Mouse (Mus musculus) lung, postnatal 10 days (tissue): ENCODE results near the gene Dtd1.
A peak's percentile ranks its signal among the peaks of the same experiment; 100 is the strongest.

ENCODE experiments used
- DNase-seq: peaks from one replicate; pipeline ENCODE4 v3.0.0; 2021

The Dtd1 gene

DNA sequence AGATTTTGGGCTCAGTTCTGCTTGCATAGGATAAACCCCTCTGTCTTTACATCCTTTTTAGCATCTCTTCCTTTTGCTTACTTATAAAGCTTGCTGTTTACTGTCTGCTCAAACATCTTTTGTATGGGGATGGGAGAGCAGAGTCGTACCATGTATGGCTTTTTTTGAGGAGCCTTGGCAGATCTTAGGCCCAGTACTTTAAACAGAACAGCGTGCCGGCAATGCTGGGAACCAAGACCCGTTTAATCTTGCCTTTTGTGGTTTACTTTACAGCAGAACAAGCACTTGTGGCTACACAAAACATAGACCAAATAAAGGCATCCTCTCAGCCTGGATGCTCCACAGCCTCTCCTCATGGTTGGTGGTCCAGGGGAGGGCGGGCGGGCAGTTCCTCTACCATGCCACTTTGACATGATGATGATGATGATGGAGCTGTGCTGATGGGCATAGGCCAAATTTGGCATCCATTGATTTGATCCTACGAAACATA lies 170.8 kb downstream of the Dtd1 start:
- no peak for DNase-seq

DNA sequence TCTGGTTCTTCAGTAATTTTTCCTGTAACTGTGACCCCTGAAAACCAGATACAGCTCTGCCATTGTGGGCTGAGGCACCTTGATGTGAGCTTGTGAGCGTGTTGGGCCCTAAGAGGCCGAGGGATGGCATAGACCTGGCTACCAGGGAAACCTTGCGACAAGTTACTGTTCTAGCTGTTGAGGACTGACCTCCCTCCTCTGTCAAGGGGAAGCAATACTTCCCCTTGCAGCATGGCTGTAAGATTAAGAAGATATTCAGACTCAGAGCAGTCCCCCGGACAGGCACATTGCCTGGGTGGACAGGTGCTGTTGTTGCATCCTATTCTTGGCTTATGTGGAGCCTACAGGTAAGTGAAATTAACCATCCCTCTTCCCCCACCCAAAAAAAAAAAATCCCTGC lies 172.1 kb downstream of the Dtd1 start:
- DNase-seq: no peak

DNA sequence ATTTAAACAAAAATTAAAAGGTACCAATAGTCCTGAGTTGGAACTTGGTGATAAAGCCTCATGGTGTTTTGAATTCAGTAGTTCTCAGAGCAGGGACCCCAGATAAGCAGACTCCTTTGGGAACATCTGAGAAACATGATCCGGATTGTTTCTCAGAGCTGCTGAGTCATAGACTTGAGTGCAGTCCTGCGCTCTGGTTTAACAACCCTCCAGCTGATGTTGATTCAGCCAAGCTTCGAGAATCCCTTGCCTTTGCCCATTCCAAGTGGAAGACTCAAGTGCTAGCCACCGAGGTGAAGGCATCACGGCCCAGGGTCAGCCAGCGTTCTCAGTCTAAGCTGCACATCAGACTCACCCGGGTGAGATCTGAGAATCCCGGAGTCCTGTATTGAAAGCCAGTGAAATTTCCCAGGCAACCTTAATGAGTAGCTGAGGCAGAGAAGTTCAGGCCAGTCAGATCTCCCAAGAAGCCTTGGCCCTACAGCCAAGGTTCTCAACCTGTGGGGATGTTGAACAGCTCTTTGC lies 175.0 kb downstream of the Dtd1 start:
- no peak for DNase-seq

DNA sequence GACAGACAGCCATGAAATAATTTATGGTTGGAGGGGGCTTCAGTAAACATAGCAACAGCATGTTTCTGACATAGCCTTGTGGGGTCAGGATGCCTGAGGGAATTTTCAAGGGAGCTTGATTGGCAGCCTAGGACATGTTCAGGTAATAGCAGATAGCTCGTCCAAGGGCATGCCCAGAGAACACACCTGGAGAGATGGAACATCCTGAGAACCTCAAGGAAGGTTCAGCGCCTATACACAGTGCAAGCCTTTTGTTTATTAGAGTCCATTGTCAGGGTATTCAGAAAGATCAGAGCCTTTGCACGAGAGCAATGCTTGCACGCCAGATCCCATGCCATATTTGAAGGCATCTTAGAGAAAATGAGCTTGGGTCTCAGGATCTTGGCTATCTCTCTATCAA lies 175.9 kb downstream of the Dtd1 start:
- DNase-seq: no peak

DNA sequence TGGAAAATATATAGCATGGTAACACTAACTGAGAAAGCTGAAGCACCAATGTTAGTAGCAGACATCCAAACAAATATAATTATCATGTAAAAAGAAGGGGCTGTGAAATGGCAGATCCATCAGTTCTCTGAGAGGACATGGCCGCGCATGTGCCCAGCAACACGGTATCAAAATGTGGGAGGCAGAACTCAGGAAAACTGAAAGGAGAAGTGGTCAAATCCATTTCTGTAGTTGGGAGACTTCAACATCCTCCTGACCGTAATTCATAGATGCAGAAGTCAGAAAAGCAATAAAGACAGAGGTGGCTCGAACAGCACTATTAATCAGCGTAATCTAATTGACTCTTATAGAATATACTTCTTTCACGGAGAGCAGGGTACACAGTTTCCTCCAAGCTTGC lies 179.6 kb downstream of the Dtd1 start:
- no peak for DNase-seq

DNA sequence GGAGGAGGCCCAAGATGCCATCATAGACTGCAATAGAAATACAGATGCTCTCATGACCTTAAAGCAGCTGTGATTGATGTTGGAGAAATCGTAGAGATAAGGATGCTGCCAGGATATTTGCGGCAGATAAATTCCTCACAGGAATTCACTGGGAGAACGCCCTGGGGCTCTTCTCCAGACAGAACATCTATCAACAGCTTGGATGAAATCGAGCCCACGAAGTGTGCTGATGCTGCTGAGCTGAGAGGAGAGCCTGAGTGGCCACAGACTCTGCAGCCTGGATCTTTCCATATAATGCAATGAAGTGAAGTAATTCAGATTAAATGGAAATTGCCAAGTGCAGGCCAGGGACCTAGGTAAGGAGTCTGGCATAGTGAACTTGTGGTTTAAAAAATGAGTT lies 181.0 kb downstream of the Dtd1 start:
- no peak for DNase-seq

DNA sequence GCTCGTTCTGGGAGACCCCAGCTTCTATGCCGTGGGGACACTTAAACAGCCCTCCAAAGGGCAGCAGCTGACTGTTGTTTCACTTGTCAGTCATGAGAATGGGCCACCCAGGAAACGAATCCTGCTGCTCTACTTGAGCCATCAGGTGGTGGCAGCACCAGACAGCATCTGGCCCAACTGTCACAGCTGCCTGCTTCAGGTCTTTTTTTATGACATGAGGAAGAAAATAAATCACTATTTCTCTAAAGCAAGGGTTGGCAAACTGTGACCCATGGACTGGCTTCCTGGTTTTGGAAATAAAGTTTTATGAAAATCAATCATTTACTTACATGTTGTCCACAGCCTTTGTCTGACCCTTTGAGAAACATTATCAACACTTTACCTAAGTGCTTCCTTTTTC lies 182.2 kb downstream of the Dtd1 start:
- no peak for DNase-seq

DNA sequence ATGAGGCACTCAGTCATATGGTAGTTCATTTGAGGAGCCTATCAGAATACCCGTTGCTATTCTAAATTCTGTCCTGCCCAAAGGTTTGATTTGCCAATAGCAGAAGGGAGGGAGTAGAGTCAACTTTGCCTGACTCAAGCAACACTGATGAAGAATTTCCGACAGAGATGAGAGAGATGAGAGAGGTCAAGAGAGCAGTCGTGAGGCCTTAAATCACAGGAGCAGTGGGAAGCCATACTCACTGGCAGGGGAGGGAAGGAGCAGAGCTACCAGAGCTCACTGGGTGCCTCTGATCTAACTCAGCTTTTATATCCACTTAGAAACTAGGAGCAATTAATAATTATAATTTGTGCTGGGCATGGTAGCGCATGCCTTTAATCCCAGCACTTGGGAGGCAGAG lies 182.8 kb downstream of the Dtd1 start:
- no peak for DNase-seq

DNA sequence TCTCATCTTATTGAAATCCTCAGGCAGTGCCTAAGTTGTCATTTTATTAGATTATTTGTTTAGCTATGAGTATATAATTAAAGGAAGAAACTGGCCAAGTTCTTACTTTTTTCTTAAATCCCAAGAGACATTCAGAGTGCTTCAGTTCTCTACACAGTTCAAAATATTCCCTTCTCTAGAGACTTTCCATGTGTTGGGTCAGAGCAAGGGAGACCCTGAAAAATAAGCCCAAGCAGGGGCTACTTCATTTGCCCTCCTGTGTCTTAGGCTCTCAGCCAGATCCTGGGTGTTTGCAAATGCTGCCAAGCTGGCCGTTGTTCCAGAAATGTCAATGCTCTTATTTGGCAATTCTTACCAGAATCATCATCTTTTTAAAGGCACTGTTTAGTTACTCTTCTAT lies 183.5 kb downstream of the Dtd1 start:
- DNase-seq: peak; percentile 24

DNA sequence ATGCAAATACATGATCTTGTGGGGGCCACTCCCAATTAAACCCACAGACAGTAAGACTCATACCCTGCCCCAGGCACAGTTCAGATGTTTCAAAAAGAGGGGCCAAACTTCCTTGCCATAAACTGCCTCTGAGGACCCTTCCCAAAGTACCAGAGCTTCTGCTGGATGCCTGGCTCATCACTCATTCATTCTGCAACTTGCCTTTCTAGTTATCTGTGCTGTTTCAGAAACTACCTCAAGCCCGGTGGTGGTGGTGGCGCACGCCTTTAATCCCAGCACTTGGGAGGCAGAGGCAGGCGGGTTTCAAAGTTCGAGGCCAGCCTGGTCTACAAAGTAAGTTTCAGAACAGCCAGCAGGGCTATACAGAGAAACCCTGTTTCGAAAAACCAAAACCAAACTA lies 184.1 kb downstream of the Dtd1 start:
- DNase-seq: no peak

DNA sequence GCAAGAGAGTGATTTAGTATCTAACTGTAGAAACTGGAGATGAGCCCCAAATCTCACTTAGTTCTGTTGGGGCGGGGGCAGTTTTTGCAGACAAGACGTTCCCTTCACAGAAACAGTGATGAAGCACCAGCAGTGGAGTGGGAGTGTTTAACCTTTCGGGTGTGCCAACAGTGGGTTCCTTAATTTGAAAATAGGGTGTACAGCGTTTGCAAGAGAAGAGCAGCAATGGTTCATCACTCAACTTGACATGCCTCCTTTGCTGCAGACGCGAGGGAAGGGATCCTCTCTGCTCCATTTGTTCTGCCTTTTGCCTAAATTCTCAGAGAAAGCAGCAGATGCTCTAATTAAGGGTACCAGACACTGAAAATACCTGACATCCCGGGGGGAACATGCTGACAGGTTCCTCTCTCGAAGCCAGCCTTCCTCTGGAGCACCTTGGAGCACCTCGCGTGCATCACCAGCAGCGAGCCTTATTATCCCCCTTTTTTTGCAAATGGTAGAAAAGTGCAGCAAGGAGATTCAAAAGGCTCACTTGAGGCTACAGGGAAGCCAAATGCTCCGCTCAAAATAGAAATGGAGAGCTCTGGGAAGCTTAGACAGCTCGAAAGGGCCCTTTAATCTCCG lies 192.1 kb downstream of the Dtd1 start:
- DNase-seq: no peak

DNA sequence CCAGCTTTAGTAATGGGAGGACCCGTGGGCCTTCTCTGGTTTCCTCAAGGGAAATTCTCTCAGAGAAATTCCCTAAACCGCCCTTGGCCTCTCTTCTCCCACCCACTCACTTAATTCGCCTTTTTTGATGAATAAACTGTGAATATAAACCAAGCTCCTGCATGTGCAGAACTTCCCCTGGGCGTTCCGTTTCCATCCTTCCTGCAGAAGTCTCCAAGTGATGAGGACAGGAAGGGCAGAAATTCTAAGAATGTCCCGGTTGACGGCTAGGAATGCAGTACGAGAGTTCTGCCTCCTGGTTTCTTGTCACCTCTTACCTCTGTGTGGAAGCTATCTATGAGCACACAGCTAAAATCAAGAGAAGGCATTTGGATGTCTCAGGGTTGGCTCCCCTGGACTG lies 197.8 kb downstream of the Dtd1 start:
- DNase-seq: no peak

DNA sequence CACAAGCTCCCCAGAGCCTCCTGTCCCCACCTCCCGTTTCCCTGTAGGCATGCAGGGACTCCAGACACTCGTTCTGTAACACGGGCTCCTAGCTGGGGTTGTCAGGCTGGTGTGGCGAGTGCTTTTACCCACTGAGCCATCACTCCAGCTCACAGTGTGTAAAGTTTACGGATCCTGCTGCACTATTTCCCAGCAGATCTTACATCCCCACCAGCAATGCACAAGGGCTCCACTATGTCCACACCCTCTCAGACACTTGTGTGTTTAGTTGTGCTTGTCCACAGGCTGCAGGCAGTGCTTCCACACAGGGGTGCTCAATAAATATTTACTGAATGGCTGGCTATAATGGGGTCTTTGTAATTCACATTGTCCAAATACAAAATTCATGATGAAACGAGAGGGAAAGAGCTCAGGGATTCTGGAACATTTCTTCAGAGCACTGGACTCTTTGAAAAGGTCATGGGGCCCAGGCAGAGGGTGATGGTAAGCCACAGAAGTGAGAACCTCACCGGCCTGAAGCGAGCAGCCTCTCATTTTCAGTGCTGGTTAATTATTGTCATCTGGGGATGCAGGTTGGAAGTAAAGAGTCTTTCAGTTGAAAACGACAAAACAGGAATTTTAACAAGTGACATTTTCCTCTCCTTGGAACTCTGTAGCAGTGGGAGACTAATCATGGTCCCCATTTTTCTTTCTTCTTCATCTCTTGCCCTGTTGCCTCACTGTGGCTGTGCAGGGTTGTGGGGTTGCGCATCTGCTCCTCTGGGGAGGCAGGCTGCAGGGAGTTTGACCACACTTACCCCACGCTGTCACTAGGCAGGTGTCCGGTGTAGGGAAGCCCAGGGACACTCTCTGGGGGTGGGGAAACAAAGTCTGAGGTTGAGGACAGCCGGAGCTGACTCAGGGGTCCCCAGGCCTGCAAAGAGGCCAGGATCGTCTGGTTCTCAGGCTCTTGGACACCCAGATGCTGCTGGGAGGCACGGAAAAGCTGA lies 208.4 kb downstream of the Dtd1 start:
- DNase-seq: no peak
